Mouse (Mus musculus) liver, embryonic 12.5 days (tissue): Measurements from ENCODE around the gene Ninj2. TPM values are rescaled to one million over a fixed set of nuclear protein-coding genes. Genes with fewer than 3 reads are reported as not detected.

ENCODE experiments used
- ATAC-seq: fragments of 200-750 bp; cut with Nextera tagmentation; 2 replicates; pipeline ENCODE4 v1.8.0; 2017; ENCODE audit warnings: moderate number of reproducible peaks, mild to moderate bottlenecking, moderate library complexity
- H3K27ac ChIP-seq: fragments of 300-500 bp; sonication (generic); 2 replicates; pipeline ENCODE4 v1.5.1; 2016; ENCODE audit warnings: mild to moderate bottlenecking
- H3K27me3 ChIP-seq: fragments of 300-500 bp; sonication (generic); replicated peaks from 2 replicates; pipeline ENCODE4 v1.6.1; 2016; ENCODE audit warnings: mild to moderate bottlenecking, moderate library complexity
- H3K36me3 ChIP-seq: fragments of 300-500 bp; sonication (generic); 2 replicates; pipeline ENCODE4 v1.6.1; 2016; ENCODE audit warnings: mild to moderate bottlenecking, moderate library complexity
- H3K4me1 ChIP-seq: fragments of 300-500 bp; sonication (generic); 2 replicates; pipeline ENCODE4 v1.6.1; 2016
- H3K4me2 ChIP-seq: fragments of 300-500 bp; sonication (generic); 2 replicates; pipeline ENCODE4 v1.6.1; 2016; ENCODE audit warnings: mild to moderate bottlenecking, moderate library complexity
- H3K4me3 ChIP-seq: fragments of 300-500 bp; sonication (generic); 2 replicates; pipeline ENCODE4 v1.5.1; 2016; ENCODE audit warnings: mild to moderate bottlenecking, moderate library complexity
- H3K9ac ChIP-seq: fragments of 300-500 bp; sonication (generic); 2 replicates; pipeline ENCODE4 v1.6.1; 2016; ENCODE audit warnings: mild to moderate bottlenecking, moderate library complexity
- H3K9me3 ChIP-seq: fragments of 300-500 bp; sonication (generic); replicated peaks from 2 replicates; pipeline ENCODE4 v1.6.1; 2016; ENCODE audit warnings: mild to moderate bottlenecking, moderate library complexity
- WGBS: fragments of 180-500 bp; shearing (Covaris S2); methylation state at CpG from one replicate; pipeline ENCODE4 v1.1.7; 2016; ENCODE audit not compliant: insufficient replicate concordance; 5-methylcytosine and 5-hydroxymethylcytosine counted together
- polyA plus RNA-seq: library from polyadenylated mRNA; unstranded; fragments of >200 nt; fragmentation: Nextera tagmentation; extraction: Ambion mirVana; gene quantifications from 2 replicates; pipeline ENCODE4 v1.2.1, GENCODE M21; 2016

Ninj2 gene
- polyA plus RNA-seq, result not detected in 2 replicates

GRCm38 (mm10) chr6:120093100-120093499 is at the start of gene Ninj2:
Gene Ninj2, plus strand, starts transcription at chr6:120093350.
- no peak within 1 kb of the TSS for H3K9ac ChIP-seq
- no peak within 1 kb of the TSS for H3K4me2 ChIP-seq
- H3K36me3 ChIP-seq, result no peaks in the 10 kb centered on the region
- WGBS, result 78% methylated on average over 11 of the region's 11 CpGs
- no peak within 1 kb of the TSS for H3K27ac ChIP-seq
- no peak for ATAC-seq
- no peaks in the 10 kb centered on the region for H3K4me1 ChIP-seq
- H3K4me3 ChIP-seq, result no peak within 1 kb of the TSS
- no peaks in the 10 kb centered on the region for H3K27me3 ChIP-seq
- no peaks in the 10 kb centered on the region for H3K9me3 ChIP-seq

- Histone ChIP-seq H3K4me1 (peaks cover 3% of the 10 kb centered on the region; the same call in 1 of the 2 replicates), H3K4me3 (no peak overlapping the region), H3K36me3 (no peaks in the 10 kb centered on the region), H3K27ac (no peak overlapping the region), H3K27me3 (no peaks in the 10 kb centered on the region), H3K9me3 (no peaks in the 10 kb centered on the region), H3K4me2 (no peak overlapping the region), H3K9ac (no peak overlapping the region)
- no peak for ATAC-seq
- 73% methylated on average over 4 of the region's 4 CpGs for WGBS
Observed at GRCm38 (mm10) chr6:120045406-120045805, 47.7 kb upstream of the Ninj2 start.

- Histone ChIP-seq H3K9me3 (no peaks in the 10 kb centered on the region), H3K36me3 (no peaks in the 10 kb centered on the region), H3K9ac (no peak overlapping the region), H3K27ac (no peak overlapping the region), H3K4me2 (no peak overlapping the region), H3K4me3 (no peak overlapping the region), H3K27me3 (no peaks in the 10 kb centered on the region), H3K4me1 (no peaks in the 10 kb centered on the region)
- 56% methylated on average over 7 of the region's 7 CpGs for WGBS
- ATAC-seq, result no peak
Observed at GRCm38 (mm10) chr6:120047705-120048292, 45.4 kb upstream of the Ninj2 start.

GRCm38 (mm10) chr6:120054412-120054811 is 38.7 kb upstream of the Ninj2 start:
- Histone ChIP-seq H3K9ac (no peak overlapping the region), H3K9me3 (no peaks in the 10 kb centered on the region), H3K27ac (no peak overlapping the region), H3K4me2 (no peak overlapping the region), H3K4me3 (no peak overlapping the region), H3K36me3 (no peaks in the 10 kb centered on the region), H3K27me3 (no peaks in the 10 kb centered on the region), H3K4me1 (no peaks in the 10 kb centered on the region)
- ATAC-seq, result no peak
- 66% methylated on average over 6 of the region's 6 CpGs for WGBS

GRCm38 (mm10) chr6:120055666-120056540 is 37.2 kb upstream of the Ninj2 start:
- H3K27ac ChIP-seq, result no peak overlapping the region
- H3K4me3 ChIP-seq, result no peak overlapping the region
- no peak overlapping the region for H3K9ac ChIP-seq
- H3K36me3 ChIP-seq, result no peaks in the 10 kb centered on the region
- no peak for ATAC-seq
- H3K9me3 ChIP-seq, result no peaks in the 10 kb centered on the region
- 31% methylated on average over 2 of the region's 2 CpGs for WGBS
- no peak overlapping the region for H3K4me2 ChIP-seq
- H3K4me1 ChIP-seq, result no peaks in the 10 kb centered on the region
- H3K27me3 ChIP-seq, result no peaks in the 10 kb centered on the region

- H3K4me2 ChIP-seq, result no peak overlapping the region
- no peak for ATAC-seq
- no peak overlapping the region for H3K9ac ChIP-seq
- 83% methylated on average over 5 of the region's 5 CpGs for WGBS
- no peak overlapping the region for H3K27ac ChIP-seq
- H3K4me1 ChIP-seq, result peaks cover 12% of the 10 kb centered on the region
- no peaks in the 10 kb centered on the region for H3K9me3 ChIP-seq
- no peak overlapping the region for H3K4me3 ChIP-seq
- no peaks in the 10 kb centered on the region for H3K36me3 ChIP-seq
- H3K27me3 ChIP-seq, result no peaks in the 10 kb centered on the region
Observed at GRCm38 (mm10) chr6:120062934-120063333, 30.2 kb upstream of the Ninj2 start.

- whole genome bisulfite sequencing, result 60% methylated on average over 2 of the region's 2 CpGs
- no peak for ATAC-seq
- no peak overlapping the region for H3K27ac ChIP-seq
Observed at GRCm38 (mm10) chr6:120064627-120065026, 28.5 kb upstream of the Ninj2 start.

GRCm38 (mm10) chr6:120065552-120066177 is 27.5 kb upstream of the Ninj2 start:
- H3K4me2 ChIP-seq, result no peak overlapping the region
- H3K27ac ChIP-seq, result no peak overlapping the region
- no peaks in the 10 kb centered on the region for H3K9me3 ChIP-seq
- H3K4me1 ChIP-seq, result peaks cover 12% of the 10 kb centered on the region
- H3K27me3 ChIP-seq, result no peaks in the 10 kb centered on the region
- H3K9ac ChIP-seq, result no peak overlapping the region
- H3K4me3 ChIP-seq, result no peak overlapping the region
- 29% methylated on average over 6 of the region's 6 CpGs for WGBS
- peak; percentile 59; the same call in 1 of the 2 replicates for ATAC-seq
- no peaks in the 10 kb centered on the region for H3K36me3 ChIP-seq

More at GRCm38 (mm10) chr6:120064627-120065026, 28.5 kb upstream of the Ninj2 start:
- H3K4me2 ChIP-seq, result no peak overlapping the region
- H3K9me3 ChIP-seq, result no peaks in the 10 kb centered on the region
- H3K9ac ChIP-seq, result no peak overlapping the region
- H3K36me3 ChIP-seq, result no peaks in the 10 kb centered on the region
- H3K4me1 ChIP-seq, result peaks cover 12% of the 10 kb centered on the region
- no peak overlapping the region for H3K4me3 ChIP-seq
- no peaks in the 10 kb centered on the region for H3K27me3 ChIP-seq

- no peak overlapping the region for H3K9ac ChIP-seq
- H3K27ac ChIP-seq, result no peak overlapping the region
- H3K4me3 ChIP-seq, result no peak overlapping the region
- peaks cover 10% of the 10 kb centered on the region for H3K4me1 ChIP-seq
- no peaks in the 10 kb centered on the region for H3K27me3 ChIP-seq
- H3K4me2 ChIP-seq, result no peak overlapping the region
- WGBS, result 71% methylated on average over 3 of the region's 3 CpGs
- no peaks in the 10 kb centered on the region for H3K9me3 ChIP-seq
- ATAC-seq, result no peak
- H3K36me3 ChIP-seq, result no peaks in the 10 kb centered on the region
Observed at GRCm38 (mm10) chr6:120069546-120069945, 23.6 kb upstream of the Ninj2 start.

GRCm38 (mm10) chr6:120072630-120073029 is 20.5 kb upstream of the Ninj2 start:
- H3K4me2 ChIP-seq, result no peak overlapping the region
- no peak overlapping the region for H3K4me3 ChIP-seq
- H3K36me3 ChIP-seq, result no peaks in the 10 kb centered on the region
- no peaks in the 10 kb centered on the region for H3K27me3 ChIP-seq
- H3K4me1 ChIP-seq, result peaks cover 17% of the 10 kb centered on the region
- H3K9ac ChIP-seq, result no peak overlapping the region
- no peak overlapping the region for H3K27ac ChIP-seq
- no peaks in the 10 kb centered on the region for H3K9me3 ChIP-seq
- 59% methylated on average over 2 of the region's 2 CpGs for WGBS
- ATAC-seq, result no peak

GRCm38 (mm10) chr6:120076619-120077450 is 16.3 kb upstream of the Ninj2 start:
- no peak overlapping the region for H3K9ac ChIP-seq
- peak overlapping the region; percentile 61 for H3K27ac ChIP-seq
- no peak overlapping the region for H3K4me3 ChIP-seq
- peaks cover 21% of the 10 kb centered on the region for H3K4me1 ChIP-seq
- peak overlapping the region; percentile 30 for H3K4me2 ChIP-seq
- H3K27me3 ChIP-seq, result no peaks in the 10 kb centered on the region
- no peaks in the 10 kb centered on the region for H3K36me3 ChIP-seq
- WGBS, result 62% methylated on average over 6 of the region's 6 CpGs
- H3K9me3 ChIP-seq, result no peaks in the 10 kb centered on the region
- ATAC-seq, result peak; percentile 80
